Mouse (Mus musculus) c-Kit-negative CD71-positive TER-119-positive erythroid progenitor cells, embryonic 14.5 days (primary cell): ENCODE data around the gene Pan3.
A peak's percentile ranks its signal among the peaks of the same experiment; 100 is the strongest.

Source experiments
- DNase-seq: peaks from one replicate; pipeline ENCODE4 v3.0.0-alpha.2; 2013; ENCODE audit warnings: low read depth, low spot score

Gene Pan3

GRCm38 (mm10) chr5:147479341-147479740 is 49.4 kb downstream of the Pan3 start:
- no peak for DNase-seq

- no peak for DNase-seq
These were observed 54.2 kb downstream of the Pan3 start for GRCm38 (mm10) chr5:147484142-147484541.

- peak; percentile 36 for DNase-seq
These were observed 59.3 kb downstream of the Pan3 start for GRCm38 (mm10) chr5:147489226-147489625.

GRCm38 (mm10) chr5:147490907-147491306 is 60.9 kb downstream of the Pan3 start:
- no peak for DNase-seq

- peak; percentile 34 for DNase-seq
These were observed 62.5 kb downstream of the Pan3 start for GRCm38 (mm10) chr5:147492511-147492910.

- no peak for DNase-seq
These were observed 63.2 kb downstream of the Pan3 start for GRCm38 (mm10) chr5:147493205-147493604.

- DNase-seq = no peak
These were observed 63.7 kb downstream of the Pan3 start for GRCm38 (mm10) chr5:147493685-147494084.

- no peak for DNase-seq
These were observed 64.4 kb downstream of the Pan3 start for GRCm38 (mm10) chr5:147494388-147494787.

- no peak for DNase-seq
These were observed 64.9 kb downstream of the Pan3 start for GRCm38 (mm10) chr5:147494791-147495376.

GRCm38 (mm10) chr5:147495961-147496360 is 66.0 kb downstream of the Pan3 start:
- no peak for DNase-seq

GRCm38 (mm10) chr5:147496921-147497320 is 67.0 kb downstream of the Pan3 start:
- no peak for DNase-seq

- DNase-seq = no peak
These were observed 67.8 kb downstream of the Pan3 start for GRCm38 (mm10) chr5:147497714-147498113.

GRCm38 (mm10) chr5:147501456-147501998 is 71.6 kb downstream of the Pan3 start:
- DNase-seq = no peak

GRCm38 (mm10) chr5:147502921-147503320 is 73.0 kb downstream of the Pan3 start:
- DNase-seq = no peak

GRCm38 (mm10) chr5:147511350-147511749 is 81.4 kb downstream of the Pan3 start:
- no peak for DNase-seq

- no peak for DNase-seq
These were observed 97.0 kb downstream of the Pan3 start for GRCm38 (mm10) chr5:147527006-147527405.

- DNase-seq = no peak
These were observed 97.8 kb downstream of the Pan3 start for GRCm38 (mm10) chr5:147527788-147528187.

- no peak for DNase-seq
These were observed 102.1 kb downstream of the Pan3 start for GRCm38 (mm10) chr5:147532031-147532430.

- DNase-seq = no peak
These were observed 109.4 kb downstream of the Pan3 start for GRCm38 (mm10) chr5:147539409-147539808.

- no peak for DNase-seq
These were observed 109.9 kb downstream of the Pan3 start for GRCm38 (mm10) chr5:147539815-147540214.

GRCm38 (mm10) chr5:147542291-147542690 is 112.3 kb downstream of the Pan3 start:
- DNase-seq = no peak

- DNase-seq = no peak
These were observed 115.8 kb downstream of the Pan3 start for GRCm38 (mm10) chr5:147545731-147546241.

GRCm38 (mm10) chr5:147549016-147549755 is 119.2 kb downstream of the Pan3 start:
- DNase-seq = no peak
